Mouse (Mus musculus) bone marrow macrophage, adult 2 months (primary cell): Measurements from ENCODE around the gene Bcl2l15.

Source experiments
- CTCF ChIP-seq: IDR thresholded peaks from 2 replicates; pipeline ENCODE4 v1.5.1; 2012; ENCODE audit warnings: low read depth, mild to moderate bottlenecking, low read length, moderate library complexity
- POLR2A ChIP-seq: IDR thresholded peaks from 2 replicates; pipeline ENCODE4 v1.6.1; 2012; ENCODE audit warnings: mild to moderate bottlenecking, low read depth, low read length, borderline replicate concordance

DNA sequence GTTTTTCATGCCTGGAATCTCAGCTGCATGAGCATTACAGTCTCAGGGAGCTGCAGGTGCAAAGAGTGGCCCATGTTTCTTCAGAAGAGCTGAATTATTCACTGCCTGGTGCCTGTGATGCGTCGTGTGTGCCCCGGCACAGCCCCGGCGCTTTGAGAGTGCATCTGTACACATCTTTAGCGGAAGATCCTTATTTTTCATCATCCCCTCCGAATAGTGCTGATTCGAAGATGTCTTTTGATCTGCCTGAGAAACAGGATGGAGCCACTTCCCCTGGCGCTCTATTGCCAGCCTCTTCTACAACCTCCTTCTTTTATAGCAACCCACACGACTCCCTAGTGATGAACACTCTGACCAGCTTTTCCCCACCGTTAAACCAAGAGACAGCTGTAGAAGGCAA, 53.5 kb downstream of the Bcl2l15 start:
- TF ChIP-seq POLR2A (no peak), CTCF (no peak)
